Mouse (Mus musculus): ENCODE measurements at regions not wholly inside any gene's neighbourhood (a gene's known extent, or its start where the extent isn't known, plus 50 kb on each side); places are given as distances from the start of the nearest gene placed in this dataset.

- DNase-seq (ENCODE audit: low spot score): no peak
Observed at GRCm38 (mm10) chr4:72688842-72689241, 163.6 kb downstream of the Aldoart1 start.

- no peak for DNase-seq (ENCODE audit: low spot score)
Observed at GRCm38 (mm10) chr4:72674006-72674405, 178.4 kb downstream of the Aldoart1 start.

- no peak for DNase-seq (ENCODE audit: low spot score)
Observed at GRCm38 (mm10) chr4:72671652-72672411, 180.6 kb downstream of the Aldoart1 start.

GRCm38 (mm10) chr4:72669827-72670494, 182.5 kb downstream of the Aldoart1 start:
- no peak for DNase-seq (ENCODE audit: low spot score)

- DNase-seq (ENCODE audit: low spot score): no peak
Observed at GRCm38 (mm10) chr4:72664379-72664778, 188.1 kb downstream of the Aldoart1 start.

GRCm38 (mm10) chr4:72662477-72662876, 190.0 kb downstream of the Aldoart1 start:
- no peak for DNase-seq (ENCODE audit: low spot score)

GRCm38 (mm10) chr4:72656206-72656605, 196.2 kb downstream of the Aldoart1 start:
- DNase-seq (ENCODE audit: low spot score): no peak

GRCm38 (mm10) chr4:72647130-72647529, 205.3 kb downstream of the Aldoart1 start:
- no peak for DNase-seq (ENCODE audit: low spot score)

GRCm38 (mm10) chr4:72629416-72629815, 223.0 kb downstream of the Aldoart1 start:
- no peak for DNase-seq (ENCODE audit: low spot score)

GRCm38 (mm10) chr4:72627219-72627930, 225.1 kb downstream of the Aldoart1 start:
- no peak for DNase-seq (ENCODE audit: low spot score)

GRCm38 (mm10) chr4:72605107-72605506, 247.3 kb downstream of the Aldoart1 start:
- no peak for DNase-seq (ENCODE audit: low spot score)

- no peak for DNase-seq (ENCODE audit: low spot score)
Observed at GRCm38 (mm10) chr4:72595494-72595893, 256.9 kb downstream of the Aldoart1 start.

- no peak for DNase-seq (ENCODE audit: low spot score)
Observed at GRCm38 (mm10) chr4:72592129-72592528, 260.3 kb downstream of the Aldoart1 start.

- no peak for DNase-seq (ENCODE audit: low spot score)
Observed at GRCm38 (mm10) chr4:72574946-72575345, 277.5 kb downstream of the Aldoart1 start.

- no peak for DNase-seq (ENCODE audit: low spot score)
Observed at GRCm38 (mm10) chr4:72571924-72572323, 280.5 kb downstream of the Aldoart1 start.

GRCm38 (mm10) chr4:72565186-72565585, 287.2 kb downstream of the Aldoart1 start:
- no peak for DNase-seq (ENCODE audit: low spot score)

- no peak for DNase-seq (ENCODE audit: low spot score)
Observed at GRCm38 (mm10) chr4:72562909-72563676, 289.3 kb downstream of the Aldoart1 start.

- no peak for DNase-seq (ENCODE audit: low spot score)
Observed at GRCm38 (mm10) chr4:72554276-72554675, 298.2 kb downstream of the Aldoart1 start.

- no peak for DNase-seq (ENCODE audit: low spot score)
Observed at GRCm38 (mm10) chr4:72534563-72534962, 317.9 kb downstream of the Aldoart1 start.

- DNase-seq (ENCODE audit: low spot score): no peak
Observed at GRCm38 (mm10) chr4:72524630-72525029, 323.9 kb upstream of the Tle1 start.

- DNase-seq (ENCODE audit: low spot score): no peak
Observed at GRCm38 (mm10) chr4:72524100-72524499, 323.4 kb upstream of the Tle1 start.

GRCm38 (mm10) chr4:72511220-72511619, 310.5 kb upstream of the Tle1 start:
- DNase-seq (ENCODE audit: low spot score): no peak
